ENCODE assay signal across 15 mouse cellular contexts in the genomic region with DNA sequence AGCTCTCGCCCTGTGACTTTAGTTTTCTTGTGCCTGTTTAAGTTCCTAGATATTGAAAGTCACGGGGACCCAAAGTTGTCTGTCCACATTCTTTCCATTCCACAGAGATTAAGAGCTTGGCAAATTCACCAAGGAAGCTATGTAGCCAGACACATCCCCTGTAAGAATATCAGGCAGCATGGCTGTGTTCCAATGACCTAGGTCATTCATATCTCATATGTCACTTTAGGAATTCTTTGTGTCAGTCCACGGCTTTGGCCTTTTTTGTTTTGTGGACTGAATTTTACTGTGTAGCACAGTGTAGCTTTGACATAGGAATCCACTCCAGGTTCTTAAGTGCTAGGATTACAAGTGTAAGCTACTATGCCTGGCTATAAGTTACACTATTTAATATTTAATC.
DNase-seq lines count a peak whose midpoint lies in the region; ATAC-seq and TF ChIP-seq lines count a peak whose summit lies in the region.
"Had no signal": no experiment of that assay in that cellular context is flagged by ENCODE, and none has a peak within 500 bp of the region (broad histone marks: within the 10 kb centered on the region; RNA-seq: fewer than 3 reads in every experiment).

No protein-coding gene starts in this region.

- H3K4me1 ChIP-seq in heart, embryonic 14.5 days (ENCODE audit: control insufficient read depth in 2 of 2, insufficient read depth in 2 of 2, low read length in 2 of 2): peaks cover 13% of the 10 kb centered on the region in 2 experiments
- no peaks in the 10 kb centered on the region for H3K4me1 ChIP-seq in kidney, postnatal 0 days (replicated peaks; ENCODE audit: insufficient read depth, low read length)
- no peaks in the 10 kb centered on the region for H3K4me1 ChIP-seq in kidney, embryonic 14.5 days (ENCODE audit: control insufficient read depth, insufficient read depth, low read length)
- no peaks in the 10 kb centered on the region for H3K4me1 ChIP-seq in limb, embryonic 14.5 days (ENCODE audit: control insufficient read depth, insufficient read depth, low read length)
- H3K4me1 ChIP-seq: forebrain, embryonic 12.5 days; megakaryocyte, embryonic 14.5 days; neural tube, embryonic 12.5 days had no signal

- no peak for ATAC-seq in heart, embryonic 14.5 days (ENCODE audit: insufficient number of reproducible peaks, insufficient read depth, low FRiP score, low read depth)
- ATAC-seq in kidney, postnatal 0 days (replicated peaks; ENCODE audit: low FRiP score, low read depth): no peak
- no peak for ATAC-seq in kidney, embryonic 14.5 days (ENCODE audit: low FRiP score, low TSS enrichment)
- peak; percentile 89 for ATAC-seq in Patski
- peak; percentile 53; the same call in 1 of the 2 replicates for ATAC-seq in limb, embryonic 14.5 days (ENCODE audit: low FRiP score, low read depth)

- peak overlapping the region; percentile 61 to 77 for H3K27ac ChIP-seq in heart, embryonic 14.5 days (replicated peaks in 1 of 2; ENCODE audit: control insufficient read depth in 1 of 2, insufficient read depth in 1 of 2, low read depth in 2 of 2, low read length in 2 of 2)
- H3K27ac ChIP-seq in kidney, postnatal 0 days: no peak overlapping the region
- H3K27ac ChIP-seq in kidney, embryonic 14.5 days (ENCODE audit: low read depth, low read length): no peak overlapping the region
- H3K27ac ChIP-seq in limb, embryonic 14.5 days (replicated peaks; ENCODE audit: low read depth, low read length): no peak overlapping the region
- H3K27ac ChIP-seq: forebrain, embryonic 12.5 days; layer of hippocampus, adult 2 months; neural tube, embryonic 12.5 days had no signal

- H3K36me3 ChIP-seq in heart, embryonic 14.5 days (ENCODE audit: control insufficient read depth, insufficient read depth, low read length): no peaks in the 10 kb centered on the region
- H3K36me3 ChIP-seq in kidney, postnatal 0 days (ENCODE audit: insufficient read depth, low read length): no peaks in the 10 kb centered on the region
- no peaks in the 10 kb centered on the region for H3K36me3 ChIP-seq in kidney, embryonic 14.5 days (ENCODE audit: control insufficient read depth, insufficient read depth, low read length)
- no peaks in the 10 kb centered on the region for H3K36me3 ChIP-seq in limb, embryonic 14.5 days (ENCODE audit: control insufficient read depth, insufficient read depth, low read length)
- H3K36me3 ChIP-seq: forebrain, embryonic 12.5 days; liver, embryonic 13.5 days; neural tube, embryonic 12.5 days had no signal

- CTCF ChIA-PET in Patski (lab: Charles Lee): interaction anchor here (1.1 kb wide), 2 partner anchors 9 to 35 kb away, joined by 4 to 5 read pairs; no protein-coding TSS in a partner anchor

- H3K4me2 ChIP-seq in heart, embryonic 14.5 days (ENCODE audit: low read length): peak overlapping the region; percentile 3; the same call in 1 of the 2 replicates
- H3K4me2 ChIP-seq in kidney, postnatal 0 days (ENCODE audit: low read length): no peak overlapping the region
- no peak overlapping the region for H3K4me2 ChIP-seq in kidney, embryonic 14.5 days (replicated peaks; ENCODE audit: low read depth, low read length)
- H3K4me2 ChIP-seq in limb, embryonic 14.5 days (replicated peaks; ENCODE audit: low read depth, low read length, severe bottlenecking): no peak overlapping the region
- H3K4me2 ChIP-seq: forebrain, embryonic 12.5 days; liver, embryonic 13.5 days; neural tube, embryonic 12.5 days had no signal

- no peak overlapping the region for H3K4me3 ChIP-seq in heart, embryonic 14.5 days (ENCODE audit: control insufficient read depth in 1 of 2, insufficient read depth in 1 of 2, low read depth in 1 of 2, low read length in 2 of 2)
- no peak overlapping the region for H3K4me3 ChIP-seq in kidney, postnatal 0 days (replicated peaks; ENCODE audit: low read depth, low read length)
- H3K4me3 ChIP-seq in kidney, embryonic 14.5 days (ENCODE audit: low read length): no peak overlapping the region
- no peak overlapping the region for H3K4me3 ChIP-seq in limb, embryonic 14.5 days (replicated peaks; ENCODE audit: low read length)
- H3K4me3 ChIP-seq: forebrain, embryonic 12.5 days; layer of hippocampus, adult 2 months; liver, embryonic 13.5 days; megakaryocyte, embryonic 14.5 days; neural tube, embryonic 12.5 days had no signal

- POLR2A ChIA-PET in Patski (lab: Charles Lee): no interaction called here

- TF ChIP-seq CTCF in kidney, postnatal 0 days (IDR thresholded peaks at IDR 0.05; ENCODE audit: low read depth): no peak
- TF ChIP-seq CTCF in Patski (IDR thresholded peaks at IDR 0.05): no peak

- 5% methylated on average over 3 of the region's 3 CpGs for WGBS in heart, embryonic 14.5 days
- 51% methylated on average over 3 of the region's 3 CpGs for whole genome bisulfite sequencing in kidney, postnatal 0 days
- 64% methylated on average over 3 of the region's 3 CpGs for WGBS in kidney, embryonic 14.5 days
- 74% methylated on average over 3 of the region's 3 CpGs for WGBS in limb, embryonic 14.5 days

- H3K9ac ChIP-seq in heart, embryonic 14.5 days (ENCODE audit: low read length): no peak overlapping the region
- H3K9ac ChIP-seq in kidney, postnatal 0 days (ENCODE audit: low read depth, low read length): no peak overlapping the region
- no peak overlapping the region for H3K9ac ChIP-seq in kidney, embryonic 14.5 days (ENCODE audit: low read depth, low read length)
- no peak overlapping the region for H3K9ac ChIP-seq in limb, embryonic 14.5 days (ENCODE audit: low read depth, low read length, severe bottlenecking)
- H3K9ac ChIP-seq: forebrain, embryonic 12.5 days; liver, embryonic 13.5 days; neural tube, embryonic 12.5 days had no signal

- no peak for DNase-seq in heart, adult 18-20 months
- DNase-seq in kidney, postnatal 0 days (ENCODE audit: low spot score): peak; percentile 39
- DNase-seq in Patski (ENCODE audit: low read depth, low spot score): peak; percentile 43
- peak; percentile 69 for DNase-seq in limb, embryonic 14.5 days (ENCODE audit: low spot score)
- DNase-seq in T-cell, adult 2 months (ENCODE audit: low spot score): no peak
- no peak for DNase-seq in thymus, postnatal 0 days (ENCODE audit: low spot score)
- DNase-seq: adrenal gland, postnatal 14 days; cerebellum, adult 9-10 months; liver, embryonic 13.5 days had no signal

- in situ Hi-C loops in Patski (cut with MboI; ENCODE audit: low pct_unique_long_range_greater_than_20kb): no loop called here

- no peak for TF ChIP-seq POLR2A in limb, embryonic 14.5 days (IDR thresholded peaks at IDR 0.05; ENCODE audit: borderline replicate concordance, extremely low read depth, insufficient read depth, insufficient read length)

- no peaks in the 10 kb centered on the region for H3K27me3 ChIP-seq in heart, embryonic 14.5 days (ENCODE audit: control insufficient read depth, insufficient read depth, low read length)
- no peaks in the 10 kb centered on the region for H3K27me3 ChIP-seq in kidney, postnatal 0 days (ENCODE audit: insufficient read depth, low read length)
- H3K27me3 ChIP-seq in kidney, embryonic 14.5 days (ENCODE audit: control insufficient read depth, insufficient read depth, low read length): no peaks in the 10 kb centered on the region
- H3K27me3 ChIP-seq in Patski: no peaks in the 10 kb centered on the region
- no peaks in the 10 kb centered on the region for H3K27me3 ChIP-seq in limb, embryonic 14.5 days (ENCODE audit: control insufficient read depth, insufficient read depth, low read length)
- H3K27me3 ChIP-seq: forebrain, embryonic 12.5 days; liver, embryonic 13.5 days; megakaryocyte, embryonic 14.5 days; neural tube, embryonic 12.5 days had no signal

- H3K9me3 ChIP-seq in heart, embryonic 14.5 days (ENCODE audit: control insufficient read depth, low read length): no peaks in the 10 kb centered on the region
- H3K9me3 ChIP-seq in kidney, postnatal 0 days (replicated peaks; ENCODE audit: low read length): no peaks in the 10 kb centered on the region
- no peaks in the 10 kb centered on the region for H3K9me3 ChIP-seq in kidney, embryonic 14.5 days (ENCODE audit: control insufficient read depth, low read length)
- no peaks in the 10 kb centered on the region for H3K9me3 ChIP-seq in limb, embryonic 14.5 days (ENCODE audit: control insufficient read depth, low read length)
- H3K9me3 ChIP-seq: forebrain, embryonic 12.5 days; neural tube, embryonic 12.5 days had no signal

Comparison
In these comparisons a context has a peak if more than half of its experiments do, and no peak if none do; other contexts are left out.
1. ATAC-seq: peak in Patski (single experiment) and limb, embryonic 14.5 days (single experiment); none in heart, embryonic 14.5 days (single experiment), kidney, postnatal 0 days (single experiment) and kidney, embryonic 14.5 days (single experiment).
2. H3K27ac ChIP-seq: peak in heart, embryonic 14.5 days (2 of 2); none in kidney, postnatal 0 days (single experiment), kidney, embryonic 14.5 days (single experiment) and limb, embryonic 14.5 days (single experiment).
3. DNase-seq: peak in kidney, postnatal 0 days (single experiment), Patski (single experiment) and limb, embryonic 14.5 days (single experiment); none in heart, adult 18-20 months (0 of 2), T-cell, adult 2 months (single experiment) and thymus, postnatal 0 days (single experiment).